ENCODE assay signal across 19 mouse cellular contexts in the genomic region with DNA sequence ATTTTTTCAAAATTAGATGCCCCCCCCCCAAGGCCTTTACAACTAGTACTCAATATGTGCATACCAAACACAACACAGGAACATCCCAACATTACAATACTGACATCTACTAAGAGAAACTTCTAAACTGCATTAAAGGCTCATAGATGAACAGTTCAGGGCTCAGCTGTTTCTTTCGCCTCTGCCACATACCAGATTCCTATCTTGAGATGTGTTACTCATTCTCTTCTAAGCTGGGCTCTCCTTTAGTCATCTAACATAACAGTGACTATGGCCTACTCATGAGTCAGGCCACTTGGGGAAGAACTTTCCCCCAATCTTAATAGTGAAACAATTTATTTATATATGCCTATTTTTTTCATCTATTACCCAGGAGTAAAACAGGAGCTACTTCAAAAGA. TPM values are rescaled to one million over a fixed set of nuclear protein-coding genes. Genes with fewer than 3 reads are reported as not detected.
"Had no signal": no experiment of that assay in that cellular context is flagged by ENCODE, and none has a peak within 500 bp of the region (broad histone marks: within the 10 kb centered on the region; RNA-seq: fewer than 3 reads in every experiment).

No protein-coding gene starts in this region.

- H3K27ac ChIP-seq: kidney, postnatal 0 days; limb, embryonic 15.5 days; liver, embryonic 12.5 days; midbrain, embryonic 12.5 days; neural tube, embryonic 15.5 days; stomach, postnatal 0 days had no signal

- H3K9me3 ChIP-seq: limb, embryonic 15.5 days; liver, embryonic 12.5 days; megakaryocyte, embryonic 14.5 days; midbrain, embryonic 12.5 days; neural tube, embryonic 15.5 days had no signal

- DNase-seq: kidney, adult 9 months; kidney, postnatal 36 days; lung, embryonic 14.5 days; lung, postnatal 10 days; lung, postnatal 4 days; thymus, postnatal 4 days had no signal

- H3K4me3 ChIP-seq: limb, embryonic 15.5 days; liver, embryonic 12.5 days; megakaryocyte, embryonic 14.5 days; midbrain, embryonic 12.5 days; neural tube, embryonic 15.5 days had no signal

- H3K9ac ChIP-seq: limb, embryonic 15.5 days; liver, embryonic 12.5 days; lung, embryonic 14.5 days; midbrain, embryonic 12.5 days; neural tube, embryonic 15.5 days had no signal

- H3K27me3 ChIP-seq: limb, embryonic 15.5 days; liver, embryonic 12.5 days; megakaryocyte, embryonic 14.5 days; midbrain, embryonic 12.5 days; neural tube, embryonic 15.5 days had no signal

- H3K4me1 ChIP-seq: limb, embryonic 15.5 days; midbrain, embryonic 12.5 days; neural tube, embryonic 15.5 days had no signal

RNA-seq across cellular contexts. Expression of gene Lmod2, which starts 30.9 kb away (rescaled TPM):
- total RNA-seq: layer of hippocampus, adult 18-20 months; layer of hippocampus, postnatal 10 days; left cerebral cortex, adult 18-20 months; left cerebral cortex, postnatal 10 days; midbrain, postnatal 0 days had no signal
- polyA plus RNA-seq: kidney, postnatal 0 days; limb, embryonic 11.5 days; liver, embryonic 12.5 days; midbrain, embryonic 12.5 days; midbrain, postnatal 0 days; stomach, postnatal 0 days had no signal
